Mouse (Mus musculus) E14TG2a.4 (cell line): Measurements from ENCODE around the gene Havcr1.

Experiments used
- CTCF ChIP-seq: conservative IDR thresholded peaks from 2 replicates; pipeline ENCODE4 v1.5.1; 2014; ENCODE audit warnings: low read length
- NANOG ChIP-seq: IDR thresholded peaks from 2 replicates; pipeline ENCODE4 v1.6.1; 2014; ENCODE audit warnings: borderline replicate concordance, low read length, mixed read lengths
- POU5F1 ChIP-seq: IDR thresholded peaks from 2 replicates; pipeline ENCODE4 v1.6.1; 2014; ENCODE audit warnings: low read length, borderline replicate concordance

DNA sequence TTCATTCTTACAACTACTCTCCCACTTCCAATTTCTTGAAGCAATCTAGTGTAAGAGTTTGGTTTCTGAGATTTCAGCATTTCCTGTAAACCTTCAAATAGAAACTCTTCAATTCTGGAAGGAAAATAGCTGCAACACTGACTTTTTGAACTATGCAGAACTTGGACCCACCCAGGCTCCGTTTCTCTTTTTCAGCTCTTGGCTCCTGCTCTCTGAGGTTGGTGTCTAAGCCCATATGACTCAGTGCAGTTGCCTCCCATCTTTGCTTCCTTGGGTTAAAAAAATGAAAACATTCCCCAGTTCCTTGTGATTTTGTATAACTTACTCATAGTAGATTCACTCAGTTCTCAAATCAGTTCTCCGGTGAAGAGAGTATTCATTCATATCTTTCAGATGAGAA is 69.6 kb downstream of the Havcr1 start:
- TF ChIP-seq CTCF (no peak), POU5F1 (no peak), NANOG (no peak)
